In the genomic region with DNA sequence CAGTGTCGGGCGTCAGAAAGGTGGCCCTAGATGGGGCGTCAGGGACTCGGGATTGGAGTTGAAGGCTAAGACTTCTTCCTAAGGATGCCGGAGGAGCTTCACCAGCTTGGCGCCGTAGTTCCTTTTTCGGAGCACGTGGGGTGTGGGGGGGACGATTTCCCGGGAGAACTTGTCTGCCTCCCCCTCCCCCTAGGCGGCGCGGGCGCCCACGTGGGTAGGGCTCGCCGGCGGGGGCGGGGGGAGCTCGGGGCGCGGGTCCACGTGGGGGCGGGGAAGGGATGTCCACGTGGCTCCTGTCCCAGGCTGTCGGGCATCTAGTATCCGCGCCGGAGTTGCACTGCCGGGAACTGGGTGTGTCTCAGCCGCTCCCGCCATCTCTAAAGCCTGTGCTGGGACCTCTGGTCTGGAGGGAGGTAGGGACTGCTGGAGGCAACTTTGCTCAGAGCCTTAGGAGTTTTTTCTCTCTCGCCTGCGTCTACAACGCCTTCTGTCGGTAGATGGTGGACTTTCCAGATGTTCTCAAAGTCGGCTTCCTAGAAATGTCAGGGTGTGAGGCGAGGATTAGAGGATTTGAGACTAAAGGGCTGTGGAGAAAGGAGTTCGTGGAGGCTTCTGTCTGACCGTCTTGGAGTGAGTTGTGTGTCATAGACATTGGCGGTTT, we compare ENCODE assay signal across 8 mouse cellular contexts. TPM values are rescaled to one million over a fixed set of nuclear protein-coding genes. Genes with fewer than 3 reads are reported as not detected.
A peak's percentile ranks its signal among the peaks of the same experiment; 100 is the strongest.
DNase-seq lines count a peak whose midpoint lies in the region; ATAC-seq and TF ChIP-seq lines count a peak whose summit lies in the region.

No protein-coding gene starts in this region.

- TF ChIP-seq RAD21 in MEL (IDR thresholded peaks at IDR 0.05; ENCODE audit: low read depth, low read length), result no peak

- peaks cover 14 to 33% of the 10 kb centered on the region in 2 experiments for H3K4me1 ChIP-seq in MEL (ENCODE audit: control insufficient read depth in 1 of 2, insufficient read depth in 2 of 2, low read length in 2 of 2)
- peaks cover 16% of the 10 kb centered on the region for H3K4me1 ChIP-seq in forebrain, embryonic 13.5 days

- peak overlapping the region; percentile 92 for H3K4me2 ChIP-seq in forebrain, embryonic 13.5 days

- no peaks in the 10 kb centered on the region for H3K9me3 ChIP-seq in MEL (replicated peaks; ENCODE audit: insufficient read depth, low read length)
- no peaks in the 10 kb centered on the region for H3K9me3 ChIP-seq in forebrain, embryonic 13.5 days (replicated peaks)

- no peak; a peak in 1 of 4 replicates for TF ChIP-seq EP300 in MEL (IDR thresholded peaks at IDR 0.05; ENCODE audit: low read depth in 1 of 2, low read length in 2 of 2)

- WGBS in forebrain, embryonic 13.5 days, result under 1% methylated on average over 35 of the region's 42 CpGs

- H3K36me3 ChIP-seq in MEL (ENCODE audit: control insufficient read depth in 1 of 2, insufficient read depth in 2 of 2, low read length in 2 of 2), result peaks cover 13 to 39% of the 10 kb centered on the region in 2 experiments
- peaks cover 9% of the 10 kb centered on the region for H3K36me3 ChIP-seq in forebrain, embryonic 13.5 days (ENCODE audit: poor library complexity, severe bottlenecking)

- TF ChIP-seq POLR2A in MEL (IDR thresholded peaks at IDR 0.05; ENCODE audit: control insufficient read depth in 1 of 2, insufficient read depth in 1 of 2, low read depth in 1 of 2, low read length in 2 of 2, poor library complexity in 1 of 2), result peak; percentile 63 to 67; a peak in 3 of 4 replicates

- peak overlapping the region; percentile 100 for H3K9ac ChIP-seq in MEL (ENCODE audit: control insufficient read depth, low read depth, low read length, poor library complexity, severe bottlenecking)
- H3K9ac ChIP-seq in forebrain, embryonic 13.5 days, result peak overlapping the region; percentile 75

- DNase-seq in MEL (ENCODE audit: low read depth, low spot score), result peak; percentile 95
- DNase-seq in cerebellum, adult 11-12 months, result peak; percentile 81
- DNase-seq in heart, postnatal 36 days, result peak; percentile 74 to 82
- peak; percentile 78 to 84 for DNase-seq in layer of hippocampus, postnatal 10 days (ENCODE audit: low spot score in 2 of 2)
- peak; percentile 88 for DNase-seq in lung, postnatal 10 days
- peak; percentile 85 for DNase-seq in ovary, postnatal 36 days (ENCODE audit: low spot score)
- peak; percentile 75 to 81 for DNase-seq in thymus, postnatal 36 days

- no peaks in the 10 kb centered on the region for H3K27me3 ChIP-seq in MEL (ENCODE audit: control insufficient read depth in 1 of 2, insufficient read depth in 2 of 2, low read length in 2 of 2)
- no peaks in the 10 kb centered on the region for H3K27me3 ChIP-seq in forebrain, embryonic 13.5 days

- intact Hi-C loops in heart, postnatal 36 days (cut with DNase I), result loop anchor here (1.0 kb wide), 1 partner anchor 18 kb away; the partner anchor contains the start of gene Nolc1

- ATAC-seq in forebrain, embryonic 13.5 days, result peak; percentile 64

- H3K27ac ChIP-seq in MEL (ENCODE audit: control insufficient read depth, low read depth, low read length), result peak overlapping the region; percentile 96
- H3K27ac ChIP-seq in forebrain, embryonic 13.5 days, result peak overlapping the region; percentile 86

- H3K79me2 ChIP-seq in MEL (ENCODE audit: control insufficient read depth, insufficient read depth, low read length, poor library complexity), result peaks cover 57% of the 10 kb centered on the region

- TF ChIP-seq CTCF in MEL (IDR thresholded peaks at IDR 0.05 in 2 of 3, conservative IDR thresholded peaks at IDR 0.05 in 1 of 3; ENCODE audit: control insufficient read depth in 1 of 3, insufficient read depth in 1 of 3, low read depth in 2 of 3, low read length in 3 of 3, poor library complexity in 1 of 3, severe bottlenecking in 1 of 3), result peak; percentile 6 to 33 (median 11); a peak in 2 of 6 replicates

- peak overlapping the region; percentile 73 to 99 for H3K4me3 ChIP-seq in MEL (ENCODE audit: control insufficient read depth in 1 of 2, insufficient read depth in 1 of 2, low read depth in 2 of 2, low read length in 2 of 2)
- H3K4me3 ChIP-seq in forebrain, embryonic 13.5 days, result peak overlapping the region; percentile 91

TF ChIP-seq in MEL, 35 proteins besides CTCF, POLR2A, EP300 and RAD21 (continues in another document):
- TF ChIP-seq MAX (IDR thresholded peaks at IDR 0.05; ENCODE audit: low read length) (peak; percentile 99), KAT2A (conservative IDR thresholded peaks at IDR 0.05; ENCODE audit: low read depth, low read length) (no peak), BHLHE40 (IDR thresholded peaks at IDR 0.05; ENCODE audit: borderline replicate concordance, low read depth, low read length) (peak; percentile 58; the same call in 1 of the 2 replicates), CHD1 (IDR thresholded peaks at IDR 0.05; ENCODE audit: low read depth, low read length) (no peak), USF2 (IDR thresholded peaks at IDR 0.05; ENCODE audit: borderline replicate concordance in 1 of 2, insufficient read depth in 1 of 2, low read depth in 1 of 2, low read length in 2 of 2) (peak in 1 of 2 experiments; percentile 34; a peak in 1 of 4 replicates), TBP (IDR thresholded peaks at IDR 0.05; ENCODE audit: low read depth, low read length) (peak; percentile 54; the same call in 1 of the 2 replicates), TAL1 (IDR thresholded peaks at IDR 0.05; ENCODE audit: low read length) (no peak), POLR2AphosphoS5 (IDR thresholded peaks at IDR 0.05; ENCODE audit: borderline replicate concordance, low read depth, low read length) (no peak), MYB (IDR thresholded peaks at IDR 0.05; ENCODE audit: low read depth, low read length) (no peak), ELF1 (IDR thresholded peaks at IDR 0.05; ENCODE audit: low read depth, low read length) (0 out of 2 replicates have a peak, but pooled peaks have one; percentile 43), NELFE (IDR thresholded peaks at IDR 0.05; ENCODE audit: low read depth, low read length) (peak; percentile 58), MXI1 (IDR thresholded peaks at IDR 0.05; ENCODE audit: low read depth, low read length) (peak; percentile 97), JUND (IDR thresholded peaks at IDR 0.05; ENCODE audit: low read depth, low read length) (no peak), TCF12 (IDR thresholded peaks at IDR 0.05; ENCODE audit: low read depth, low read length) (peak; percentile 2; the same call in 1 of the 2 replicates), SIN3A (IDR thresholded peaks at IDR 0.05; ENCODE audit: low read length) (peak; percentile 54), NRF1 (IDR thresholded peaks at IDR 0.05; ENCODE audit: insufficient read depth, low read depth, low read length, poor library complexity, severe bottlenecking) (no peak), USF1 (IDR thresholded peaks at IDR 0.05; ENCODE audit: low read depth, low read length) (peak; percentile 89), MYC (IDR thresholded peaks at IDR 0.05; ENCODE audit: low read depth, low read length) (peak; percentile 99), ETS1 (IDR thresholded peaks at IDR 0.05; ENCODE audit: low read depth, low read length) (peak; percentile 11; the same call in 1 of the 2 replicates), CHD2 (IDR thresholded peaks at IDR 0.05; ENCODE audit: low read length) (peak; percentile 34; the same call in 1 of the 2 replicates), UBTF (IDR thresholded peaks at IDR 0.05; ENCODE audit: borderline replicate concordance, insufficient read depth, low read depth, low read length) (no peak), E2F4 (IDR thresholded peaks at IDR 0.05; ENCODE audit: borderline replicate concordance, low read depth, low read length) (no peak), MAZ (IDR thresholded peaks at IDR 0.05; ENCODE audit: low read depth, low read length) (peak; percentile 95), POLR2AphosphoS2 (IDR thresholded peaks at IDR 0.05; ENCODE audit: low read length) (peak; percentile 59; the same call in 1 of the 2 replicates)

RNA-seq across cellular contexts. Expression of gene Ldb1, which starts 12.1 kb away (rescaled TPM):
- 299 and 357 TPM in 2 replicates for total RNA-seq in MEL (2012; rRNA removed)
- polyA plus RNA-seq in MEL (2012; ENCODE audit: insufficient read depth in 1 of 2, insufficient read length in 2 of 2, low read depth in 1 of 2, low replicate concordance in 2 of 2, missing spikeins in 1 of 2), result 100 to 1,000 TPM; 632 to 842 TPM
- polyA plus RNA-seq in forebrain, embryonic 13.5 days (2015; fragmentation: Nextera tagmentation; extraction: Ambion mirVana), result 118 and 119 TPM in 2 replicates
- total RNA-seq in heart, postnatal 36 days (2021), result 10 to 100 TPM; 38.4 to 52.4 TPM
- 100 to 1,000 TPM; 104 to 113 TPM for total RNA-seq in layer of hippocampus, postnatal 10 days (2021)

RNA-seq across cellular contexts. Expression of gene Pprc1, which starts 12.4 kb away (rescaled TPM):
- total RNA-seq in MEL (2012; rRNA removed), result 39.3 and 41.9 TPM in 2 replicates
- polyA plus RNA-seq in MEL (2012; ENCODE audit: insufficient read depth in 1 of 2, insufficient read length in 2 of 2, low read depth in 1 of 2, low replicate concordance in 2 of 2, missing spikeins in 1 of 2), result 100 to 1,000 TPM in 1 of 2 experiments, 10 to 100 TPM in 1; 27.8 to 135 TPM
- polyA plus RNA-seq in forebrain, embryonic 13.5 days (2015; fragmentation: Nextera tagmentation; extraction: Ambion mirVana), result 22.3 and 26.6 TPM in 2 replicates
- 10 to 100 TPM; 16.1 to 16.4 TPM for total RNA-seq in heart, postnatal 36 days (2021)
- 10 to 100 TPM; 34.7 to 36.2 TPM for total RNA-seq in layer of hippocampus, postnatal 10 days (2021)

RNA-seq across cellular contexts. Expression of gene Nolc1, which starts 18.6 kb away (rescaled TPM):
- 276 and 294 TPM in 2 replicates for total RNA-seq in MEL (2012; rRNA removed)
- polyA plus RNA-seq in MEL (2012; ENCODE audit: insufficient read depth in 1 of 2, insufficient read length in 2 of 2, low read depth in 1 of 2, low replicate concordance in 2 of 2, missing spikeins in 1 of 2), result 100 to 1,000 TPM; 213 to 753 TPM
- polyA plus RNA-seq in forebrain, embryonic 13.5 days (2015; fragmentation: Nextera tagmentation; extraction: Ambion mirVana), result 87.8 and 94.8 TPM in 2 replicates
- 10 to 100 TPM; 14.4 to 19.8 TPM for total RNA-seq in heart, postnatal 36 days (2021)
- 10 to 100 TPM; 41.2 to 45.6 TPM for total RNA-seq in layer of hippocampus, postnatal 10 days (2021)

RNA-seq across cellular contexts. Expression of gene Hps6, which starts 53.8 kb away (rescaled TPM):
- total RNA-seq in MEL (2012; rRNA removed), result 11.4 and 11.5 TPM in 2 replicates
- 10 to 100 TPM in 1 of 2 experiments, not detected in 1; 13.2 TPM for polyA plus RNA-seq in MEL (2012; ENCODE audit: insufficient read depth in 1 of 2, insufficient read length in 2 of 2, low read depth in 1 of 2, low replicate concordance in 2 of 2, missing spikeins in 1 of 2)
- 1.6 and 1.9 TPM in 2 replicates for polyA plus RNA-seq in forebrain, embryonic 13.5 days (2015; fragmentation: Nextera tagmentation; extraction: Ambion mirVana)
- total RNA-seq in heart, postnatal 36 days (2021), result 1 to 10 TPM; 6.1 to 6.3 TPM
- total RNA-seq in layer of hippocampus, postnatal 10 days (2021), result 1 to 10 TPM; 4.6 to 4.7 TPM

RNA-seq across cellular contexts. Expression of gene Armh3, which starts 58.8 kb away (rescaled TPM):
- total RNA-seq in MEL (2012; rRNA removed), result 4.1 TPM in 2 replicates
- 10 to 100 TPM in 1 of 2 experiments, not detected in 1; 10.8 TPM for polyA plus RNA-seq in MEL (2012; ENCODE audit: insufficient read depth in 1 of 2, insufficient read length in 2 of 2, low read depth in 1 of 2, low replicate concordance in 2 of 2, missing spikeins in 1 of 2)
- 17.0 and 21.5 TPM in 2 replicates for polyA plus RNA-seq in forebrain, embryonic 13.5 days (2015; fragmentation: Nextera tagmentation; extraction: Ambion mirVana)
- 10 to 100 TPM; 15.5 to 15.8 TPM for total RNA-seq in heart, postnatal 36 days (2021)
- 10 to 100 TPM; 21.5 to 26.0 TPM for total RNA-seq in layer of hippocampus, postnatal 10 days (2021)

Comparison
In these comparisons a context has a peak if more than half of its experiments do, and no peak if none do; other contexts are left out.
1. Peak in every context shown above with its lines: DNase-seq, ATAC-seq, H3K4me3 ChIP-seq and H3K27ac ChIP-seq.